Mouse (Mus musculus) bone marrow, adult 2 months (tissue): Measurements from ENCODE around the gene Cyp4a10.

Experiments used
- CTCF ChIP-seq: fragments of 200-500 bp; IDR thresholded peaks from 2 replicates; pipeline ENCODE4 v1.5.1; 2011; ENCODE audit warnings: low read length, control low read depth; ENCODE audit not compliant: control insufficient read depth, insufficient read depth
- POLR2A ChIP-seq: fragments of 200-500 bp; IDR thresholded peaks from 2 replicates; pipeline ENCODE4 v1.6.1; 2011; ENCODE audit warnings: low read depth, mild to moderate bottlenecking, control low read depth, low read length, borderline replicate concordance; ENCODE audit not compliant: control insufficient read depth

DNA sequence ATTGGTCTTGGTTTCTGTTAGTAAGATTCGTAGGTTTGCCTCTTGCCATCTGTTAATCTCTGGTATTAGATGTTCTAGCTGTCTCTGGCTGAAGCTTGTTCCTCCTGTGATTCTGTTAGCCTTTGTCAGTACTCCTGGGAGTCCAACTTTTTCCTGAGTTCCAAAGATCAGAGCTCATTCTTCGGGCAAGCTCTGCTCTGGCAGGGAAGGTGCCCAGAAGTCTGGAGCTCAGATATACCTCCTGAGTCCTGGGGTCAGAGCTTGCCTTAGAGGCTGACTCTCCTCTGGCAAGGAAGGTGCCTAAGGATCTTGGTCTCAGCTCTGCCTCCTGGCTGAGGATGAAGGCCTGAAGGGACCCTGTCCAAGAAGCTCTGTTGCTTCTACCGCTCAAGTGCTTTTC, 34.7 kb downstream of the Cyp4a10 start:
- TF ChIP-seq POLR2A (no peak), CTCF (no peak)
